Mouse (Mus musculus) olfactory bulb, adult 2 months (tissue): ENCODE data around the gene Rpgrip1.

Source experiments
- CTCF ChIP-seq: fragments of 200-500 bp; IDR thresholded peaks from 2 replicates; pipeline ENCODE4 v1.5.1; 2012; ENCODE audit warnings: low read depth, mild to moderate bottlenecking, low read length, moderate library complexity; ENCODE audit not compliant: insufficient read depth
- POLR2A ChIP-seq: fragments of 200-500 bp; IDR thresholded peaks from 2 replicates; pipeline ENCODE4 v1.6.1; 2012; ENCODE audit warnings: mild to moderate bottlenecking, low read depth, low read length, moderate library complexity; ENCODE audit not compliant: insufficient read depth

DNA sequence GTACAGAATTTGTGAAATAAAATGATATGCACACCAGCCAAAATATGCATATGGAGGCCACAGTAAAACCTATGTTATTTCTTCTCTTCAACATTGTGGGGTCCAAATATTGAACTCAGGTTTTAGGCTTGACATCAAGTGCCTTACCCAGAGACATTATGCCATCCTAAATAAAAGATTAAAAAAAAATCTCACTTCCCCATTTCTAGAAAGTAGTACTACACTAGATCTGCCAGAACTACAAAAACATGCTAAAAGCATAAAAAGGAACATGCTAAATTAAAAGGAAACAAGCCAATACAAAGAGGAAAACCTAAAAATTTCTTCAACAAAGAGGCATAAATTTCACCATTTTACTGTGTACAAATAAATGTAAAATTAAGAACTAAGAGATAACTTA lies 27.4 kb upstream of the Rpgrip1 start:
- TF ChIP-seq POLR2A (no peak), CTCF (no peak)
